ENCODE assay signal across 26 mouse cellular contexts in the genomic region with DNA sequence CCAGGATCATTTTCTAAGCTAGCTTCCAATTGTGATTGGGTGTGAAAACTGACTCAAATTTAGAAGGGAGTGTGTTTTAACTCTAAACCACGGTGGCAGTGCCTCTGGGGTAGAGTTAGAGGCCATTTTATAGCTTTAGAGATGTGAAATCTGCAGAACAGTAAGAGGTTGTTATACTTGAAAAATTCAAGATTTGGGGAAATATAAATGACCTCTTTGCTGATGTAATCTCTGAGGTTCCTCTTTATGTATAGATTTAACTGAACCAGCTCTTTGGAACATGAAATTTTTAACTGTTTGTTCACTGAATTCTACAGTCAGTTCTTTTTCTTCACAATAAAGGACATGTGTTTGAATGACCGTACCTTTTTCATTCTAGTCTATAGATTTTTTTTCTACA.
"Had no signal": no experiment of that assay in that cellular context is flagged by ENCODE, and none has a peak within 500 bp of the region (broad histone marks: within the 10 kb centered on the region; RNA-seq: fewer than 3 reads in every experiment).

No protein-coding gene starts in this region.

- H3K4me1 ChIP-seq: heart, embryonic 15.5 days; hindbrain, embryonic 13.5 days; hindbrain, embryonic 15.5 days; intestine, embryonic 15.5 days; kidney, embryonic 15.5 days; limb, embryonic 15.5 days had no signal

- H3K4me3 ChIP-seq: heart, adult 2 months; heart, embryonic 13.5 days; heart, embryonic 15.5 days; hindbrain, embryonic 13.5 days; hindbrain, embryonic 15.5 days; intestine, embryonic 15.5 days; kidney, embryonic 15.5 days; limb, embryonic 13.5 days; limb, embryonic 15.5 days; liver, embryonic 12.5 days had no signal

- ATAC-seq: hindbrain, postnatal 0 days; intestine, embryonic 15.5 days; liver, embryonic 12.5 days had no signal

- DNase-seq: gastrocnemius, postnatal 14 days; heart, adult 11 months; heart, adult 2 months; heart, postnatal 14 days; heart, postnatal 36 days; kidney, adult 11 months; kidney, adult 2 months; kidney, adult 9 months; kidney, postnatal 14 days; kidney, postnatal 36 days; layer of hippocampus, adult 9-11 months; layer of hippocampus, postnatal 36 days; left cerebral cortex, postnatal 4 days had no signal

- H3K27ac ChIP-seq: heart, adult 2 months; heart, embryonic 15.5 days; hindbrain, embryonic 13.5 days; hindbrain, embryonic 15.5 days; hindbrain, postnatal 0 days; intestine, embryonic 15.5 days; kidney, embryonic 15.5 days; kidney, postnatal 0 days; limb, embryonic 13.5 days; limb, embryonic 15.5 days; liver, embryonic 12.5 days; liver, embryonic 14.5 days had no signal

- H3K27me3 ChIP-seq: heart, embryonic 13.5 days; heart, embryonic 15.5 days; hindbrain, embryonic 13.5 days; hindbrain, embryonic 15.5 days; intestine, embryonic 15.5 days; kidney, embryonic 15.5 days; limb, embryonic 13.5 days; limb, embryonic 15.5 days; liver, embryonic 12.5 days had no signal

- H3K4me2 ChIP-seq: heart, embryonic 11.5 days; heart, embryonic 13.5 days; heart, embryonic 15.5 days; hindbrain, embryonic 13.5 days; hindbrain, embryonic 15.5 days; intestine, embryonic 15.5 days; kidney, embryonic 15.5 days; limb, embryonic 13.5 days; limb, embryonic 15.5 days; liver, embryonic 12.5 days had no signal

- H3K9ac ChIP-seq: heart, embryonic 13.5 days; heart, embryonic 15.5 days; hindbrain, embryonic 13.5 days; hindbrain, embryonic 15.5 days; intestine, embryonic 15.5 days; kidney, embryonic 15.5 days; limb, embryonic 13.5 days; limb, embryonic 15.5 days; liver, embryonic 12.5 days; liver, embryonic 14.5 days had no signal

- H3K9me3 ChIP-seq: heart, embryonic 13.5 days; heart, embryonic 15.5 days; hindbrain, embryonic 13.5 days; hindbrain, embryonic 15.5 days; intestine, embryonic 15.5 days; kidney, embryonic 15.5 days; limb, embryonic 13.5 days; limb, embryonic 15.5 days; liver, embryonic 12.5 days had no signal
